Mouse (Mus musculus) adrenal gland, adult 8-10 months (tissue): ENCODE measurements around the gene Fam3c. TPM values are rescaled to one million over a fixed set of nuclear protein-coding genes. Genes with fewer than 3 reads are reported as not detected.

Experiments
- DNase-seq: peaks from one replicate; pipeline ENCODE4 v3.0.0; 2022
- total RNA-seq, 4 experiments: library from RNA; stranded (reverse); gene quantifications; 2 replicates each; pipeline ENCODE4 v1.2.4; 2022

The Fam3c gene
- 10 to 100 TPM; 54.7 to 65.8 (median 58.2) TPM for total RNA-seq

- DNase-seq, result peak; percentile 92
Observed at GRCm38 (mm10) chr6:22356086-22356507, at the start of gene Fam3c. Gene Fam3c (minus strand): TSS chr6:22356243.

- no peak for DNase-seq
Observed at GRCm38 (mm10) chr6:22405021-22405420, 49.0 kb upstream of the Fam3c start.

- DNase-seq, result peak; percentile 21
Observed at GRCm38 (mm10) chr6:22403736-22404135, 47.7 kb upstream of the Fam3c start.

GRCm38 (mm10) chr6:22403317-22403716 is 47.3 kb upstream of the Fam3c start:
- no peak for DNase-seq

GRCm38 (mm10) chr6:22402548-22403164 is 46.6 kb upstream of the Fam3c start:
- DNase-seq, result no peak

- DNase-seq, result no peak
Observed at GRCm38 (mm10) chr6:22402037-22402436, 46.0 kb upstream of the Fam3c start.

- DNase-seq, result no peak
Observed at GRCm38 (mm10) chr6:22398079-22398774, 42.2 kb upstream of the Fam3c start.

GRCm38 (mm10) chr6:22395207-22395606 is 39.2 kb upstream of the Fam3c start:
- no peak for DNase-seq

- no peak for DNase-seq
Observed at GRCm38 (mm10) chr6:22390654-22391365, 34.8 kb upstream of the Fam3c start.

GRCm38 (mm10) chr6:22385254-22385870 is 29.3 kb upstream of the Fam3c start:
- DNase-seq, result no peak

- DNase-seq, result peak; percentile 32
Observed at GRCm38 (mm10) chr6:22380269-22380668, 24.2 kb upstream of the Fam3c start.

- no peak for DNase-seq
Observed at GRCm38 (mm10) chr6:22379831-22380230, 23.8 kb upstream of the Fam3c start.

GRCm38 (mm10) chr6:22378462-22378861 is 22.4 kb upstream of the Fam3c start:
- DNase-seq, result no peak

- DNase-seq, result no peak
Observed at GRCm38 (mm10) chr6:22374791-22375190, 18.7 kb upstream of the Fam3c start.

- no peak for DNase-seq
Observed at GRCm38 (mm10) chr6:22373476-22373875, 17.4 kb upstream of the Fam3c start.

GRCm38 (mm10) chr6:22366977-22367376 is 10.9 kb upstream of the Fam3c start:
- no peak for DNase-seq

GRCm38 (mm10) chr6:22363590-22363989 is 7.5 kb upstream of the Fam3c start:
- no peak for DNase-seq

- DNase-seq, result no peak
Observed at GRCm38 (mm10) chr6:22361941-22362340, 5.9 kb upstream of the Fam3c start.

GRCm38 (mm10) chr6:22359019-22359418 is 3.0 kb upstream of the Fam3c start:
- no peak for DNase-seq

GRCm38 (mm10) chr6:22357351-22357750 is 1.3 kb upstream of the Fam3c start:
- no peak for DNase-seq

- DNase-seq, result no peak
Observed at GRCm38 (mm10) chr6:22355396-22356085, 502 bp downstream of the Fam3c start.

GRCm38 (mm10) chr6:22354675-22355074 is 1.4 kb downstream of the Fam3c start:
- DNase-seq, result no peak
